Mouse (Mus musculus) thymus, postnatal 36 days (tissue): ENCODE measurements around the gene Psapl1.
"Not testable (repeated sequence)": the region's sequence is repeated elsewhere in the genome, so short reads cannot be mapped to it uniquely, and the experiment has no call there.

Experiments
- DNase-seq, 2 experiments: peaks; one replicate each; pipeline ENCODE4 v3.0.0; 2022; ENCODE audit warnings: mixed read lengths in 2 of 2

Psapl1 gene

GRCm38 (mm10) chr5:36205397-36205796, 1.6 kb downstream of the Psapl1 start:
- no peak for DNase-seq

GRCm38 (mm10) chr5:36208803-36209202, 5.0 kb downstream of the Psapl1 start:
- DNase-seq = peak in 1 of 2 experiments; percentile 22

GRCm38 (mm10) chr5:36213310-36213709, 9.5 kb downstream of the Psapl1 start:
- peak; percentile 81 to 91 for DNase-seq

- no peak for DNase-seq
Measured at GRCm38 (mm10) chr5:36220105-36220504, 16.3 kb downstream of the Psapl1 start.

GRCm38 (mm10) chr5:36220626-36221025, 16.8 kb downstream of the Psapl1 start:
- DNase-seq = no peak

- DNase-seq = peak; percentile 56 to 61
Measured at GRCm38 (mm10) chr5:36223787-36224186, 20.0 kb downstream of the Psapl1 start.

GRCm38 (mm10) chr5:36225855-36226254, 22.0 kb downstream of the Psapl1 start:
- no peak for DNase-seq

- no peak for DNase-seq
Measured at GRCm38 (mm10) chr5:36226296-36226695, 22.5 kb downstream of the Psapl1 start.

GRCm38 (mm10) chr5:36228405-36229370, 24.9 kb downstream of the Psapl1 start:
- no peak for DNase-seq

- no peak for DNase-seq
Measured at GRCm38 (mm10) chr5:36230301-36230780, 26.5 kb downstream of the Psapl1 start.

- DNase-seq = not testable (repeated sequence)
Measured at GRCm38 (mm10) chr5:36237526-36237925, 33.7 kb downstream of the Psapl1 start.

- DNase-seq = no peak
Measured at GRCm38 (mm10) chr5:36248022-36248421, 44.2 kb downstream of the Psapl1 start.

- no peak for DNase-seq
Measured at GRCm38 (mm10) chr5:36252746-36253504, 49.1 kb downstream of the Psapl1 start.

GRCm38 (mm10) chr5:36254642-36255516, 51.1 kb downstream of the Psapl1 start:
- no peak for DNase-seq
